Mouse (Mus musculus): ENCODE results near the gene Clca1. TPM values are rescaled to one million over a fixed set of nuclear protein-coding genes. Genes with fewer than 3 reads are reported as not detected.

Clca1 gene
- polyA plus RNA-seq, 1 experiment from 2014 or later = not detected

GRCm38 (mm10) chr3:145017807-145018206 is 14.8 kb downstream of the Clca1 start:
- no peak overlapping the region for H3K4me3 ChIP-seq (replicated peaks; ENCODE audit: low read length)
- no peaks in the 10 kb centered on the region for H3K9me3 ChIP-seq (ENCODE audit: control insufficient read depth, low read length)
- no peaks in the 10 kb centered on the region for H3K36me3 ChIP-seq (ENCODE audit: control insufficient read depth, insufficient read depth)
- no peak for ATAC-seq
- no peaks in the 10 kb centered on the region for H3K27me3 ChIP-seq (replicated peaks; ENCODE audit: control insufficient read depth, insufficient read depth, low read length)
- H3K4me2 ChIP-seq (ENCODE audit: low read length) = no peak overlapping the region
- 44% methylated on average over 3 of the region's 3 CpGs for WGBS
- H3K4me1 ChIP-seq (replicated peaks; ENCODE audit: control insufficient read depth, insufficient read depth, low read length) = no peaks in the 10 kb centered on the region
- no peak overlapping the region for H3K9ac ChIP-seq (replicated peaks; ENCODE audit: low read depth, low read length)
- no peak overlapping the region for H3K27ac ChIP-seq (ENCODE audit: low read length)

- Histone ChIP-seq H3K36me3 (ENCODE audit: control insufficient read depth, insufficient read depth) (no peaks in the 10 kb centered on the region), H3K4me1 (replicated peaks; ENCODE audit: control insufficient read depth, insufficient read depth, low read length) (no peaks in the 10 kb centered on the region), H3K9me3 (ENCODE audit: control insufficient read depth, low read length) (no peaks in the 10 kb centered on the region), H3K9ac (replicated peaks; ENCODE audit: low read depth, low read length) (no peak overlapping the region), H3K27ac (ENCODE audit: low read length) (no peak overlapping the region), H3K27me3 (replicated peaks; ENCODE audit: control insufficient read depth, insufficient read depth, low read length) (no peaks in the 10 kb centered on the region), H3K4me3 (replicated peaks; ENCODE audit: low read length) (no peak overlapping the region), H3K4me2 (ENCODE audit: low read length) (no peak overlapping the region)
- ATAC-seq = no peak
- 36% methylated on average over 5 of the region's 5 CpGs for WGBS
Observed at GRCm38 (mm10) chr3:145004422-145004821, 28.2 kb downstream of the Clca1 start.

GRCm38 (mm10) chr3:145000912-145001311 is 31.7 kb downstream of the Clca1 start:
- ATAC-seq = no peak
- Histone ChIP-seq H3K4me1 (replicated peaks; ENCODE audit: control insufficient read depth, insufficient read depth, low read length) (no peaks in the 10 kb centered on the region), H3K27ac (ENCODE audit: low read length) (no peak overlapping the region), H3K27me3 (replicated peaks; ENCODE audit: control insufficient read depth, insufficient read depth, low read length) (no peaks in the 10 kb centered on the region), H3K4me3 (replicated peaks; ENCODE audit: low read length) (no peak overlapping the region), H3K9me3 (ENCODE audit: control insufficient read depth, low read length) (no peaks in the 10 kb centered on the region), H3K4me2 (ENCODE audit: low read length) (no peak overlapping the region), H3K36me3 (ENCODE audit: control insufficient read depth, insufficient read depth) (no peaks in the 10 kb centered on the region), H3K9ac (replicated peaks; ENCODE audit: low read depth, low read length) (no peak overlapping the region)
- 85% methylated on average over 1 of the region's 1 CpGs for WGBS

GRCm38 (mm10) chr3:144993055-144993454 is 39.5 kb downstream of the Clca1 start:
- Histone ChIP-seq H3K4me1 (replicated peaks; ENCODE audit: control insufficient read depth, insufficient read depth, low read length) (no peaks in the 10 kb centered on the region), H3K36me3 (ENCODE audit: control insufficient read depth, insufficient read depth) (no peaks in the 10 kb centered on the region), H3K4me3 (replicated peaks; ENCODE audit: low read length) (no peak overlapping the region), H3K4me2 (ENCODE audit: low read length) (no peak overlapping the region), H3K27me3 (replicated peaks; ENCODE audit: control insufficient read depth, insufficient read depth, low read length) (no peaks in the 10 kb centered on the region), H3K27ac (ENCODE audit: low read length) (no peak overlapping the region), H3K9ac (replicated peaks; ENCODE audit: low read depth, low read length) (no peak overlapping the region), H3K9me3 (ENCODE audit: control insufficient read depth, low read length) (no peaks in the 10 kb centered on the region)
- ATAC-seq = no peak
- WGBS = 88% methylated on average over 5 of the region's 5 CpGs

- Histone ChIP-seq H3K27ac (ENCODE audit: low read length) (no peak overlapping the region), H3K4me1 (replicated peaks; ENCODE audit: control insufficient read depth, insufficient read depth, low read length) (no peaks in the 10 kb centered on the region), H3K9me3 (ENCODE audit: control insufficient read depth, low read length) (no peaks in the 10 kb centered on the region), H3K4me3 (replicated peaks; ENCODE audit: low read length) (no peak overlapping the region), H3K4me2 (ENCODE audit: low read length) (no peak overlapping the region), H3K36me3 (ENCODE audit: control insufficient read depth, insufficient read depth) (no peaks in the 10 kb centered on the region), H3K9ac (replicated peaks; ENCODE audit: low read depth, low read length) (no peak overlapping the region), H3K27me3 (replicated peaks; ENCODE audit: control insufficient read depth, insufficient read depth, low read length) (no peaks in the 10 kb centered on the region)
- no peak for ATAC-seq
Observed at GRCm38 (mm10) chr3:144992618-144993017, 40.0 kb downstream of the Clca1 start.

- Histone ChIP-seq H3K27ac (ENCODE audit: low read length) (no peak overlapping the region), H3K4me3 (replicated peaks; ENCODE audit: low read length) (no peak overlapping the region), H3K9ac (replicated peaks; ENCODE audit: low read depth, low read length) (no peak overlapping the region), H3K27me3 (replicated peaks; ENCODE audit: control insufficient read depth, insufficient read depth, low read length) (no peaks in the 10 kb centered on the region), H3K4me1 (replicated peaks; ENCODE audit: control insufficient read depth, insufficient read depth, low read length) (no peaks in the 10 kb centered on the region), H3K9me3 (ENCODE audit: control insufficient read depth, low read length) (no peaks in the 10 kb centered on the region), H3K36me3 (ENCODE audit: control insufficient read depth, insufficient read depth) (no peaks in the 10 kb centered on the region), H3K4me2 (ENCODE audit: low read length) (no peak overlapping the region)
- WGBS = 78% methylated on average over 5 of the region's 5 CpGs
- ATAC-seq = no peak
Observed at GRCm38 (mm10) chr3:144985890-144986289, 46.7 kb downstream of the Clca1 start.

GRCm38 (mm10) chr3:144980551-144980950 is 52.0 kb downstream of the Clca1 start:
- H3K36me3 ChIP-seq (ENCODE audit: control insufficient read depth, insufficient read depth) = no peaks in the 10 kb centered on the region
- H3K4me1 ChIP-seq (replicated peaks; ENCODE audit: control insufficient read depth, insufficient read depth, low read length) = no peaks in the 10 kb centered on the region
- H3K9me3 ChIP-seq (ENCODE audit: control insufficient read depth, low read length) = no peaks in the 10 kb centered on the region
- no peak overlapping the region for H3K27ac ChIP-seq (ENCODE audit: low read length)
- 89% methylated on average over 6 of the region's 6 CpGs for WGBS
- no peak overlapping the region for H3K9ac ChIP-seq (replicated peaks; ENCODE audit: low read depth, low read length)
- no peak for ATAC-seq
- H3K4me2 ChIP-seq (ENCODE audit: low read length) = no peak overlapping the region
- no peaks in the 10 kb centered on the region for H3K27me3 ChIP-seq (replicated peaks; ENCODE audit: control insufficient read depth, insufficient read depth, low read length)
- no peak overlapping the region for H3K4me3 ChIP-seq (replicated peaks; ENCODE audit: low read length)

GRCm38 (mm10) chr3:144977631-144978030 is 54.9 kb downstream of the Clca1 start:
- H3K27ac ChIP-seq (ENCODE audit: low read length) = no peak overlapping the region
- no peak for ATAC-seq
- H3K27me3 ChIP-seq (replicated peaks; ENCODE audit: control insufficient read depth, insufficient read depth, low read length) = no peaks in the 10 kb centered on the region
- no peak overlapping the region for H3K4me2 ChIP-seq (ENCODE audit: low read length)
- no peak overlapping the region for H3K9ac ChIP-seq (replicated peaks; ENCODE audit: low read depth, low read length)
- H3K9me3 ChIP-seq (ENCODE audit: control insufficient read depth, low read length) = no peaks in the 10 kb centered on the region
- no peaks in the 10 kb centered on the region for H3K36me3 ChIP-seq (ENCODE audit: control insufficient read depth, insufficient read depth)
- WGBS = 3% methylated on average over 4 of the region's 4 CpGs
- no peak overlapping the region for H3K4me3 ChIP-seq (replicated peaks; ENCODE audit: low read length)
- no peaks in the 10 kb centered on the region for H3K4me1 ChIP-seq (replicated peaks; ENCODE audit: control insufficient read depth, insufficient read depth, low read length)

- H3K4me1 ChIP-seq (replicated peaks; ENCODE audit: control insufficient read depth, insufficient read depth, low read length) = no peaks in the 10 kb centered on the region
Observed at GRCm38 (mm10) chr3:144976091-144976490, 56.5 kb downstream of the Clca1 start.

GRCm38 (mm10) chr3:144974945-144975344 is 57.6 kb downstream of the Clca1 start, which contains the start of gene Clca4a:
Gene Clca4a, minus strand, starts transcription at chr3:144975045.
- H3K9me3 ChIP-seq (ENCODE audit: control insufficient read depth, low read length) = no peaks in the 10 kb centered on the region

More at GRCm38 (mm10) chr3:144976091-144976490, 56.5 kb downstream of the Clca1 start:
- H3K9ac ChIP-seq (replicated peaks; ENCODE audit: low read depth, low read length) = no peak overlapping the region
- H3K9me3 ChIP-seq (ENCODE audit: control insufficient read depth, low read length) = no peaks in the 10 kb centered on the region
- H3K4me2 ChIP-seq (ENCODE audit: low read length) = no peak overlapping the region
- 38% methylated on average over 1 of the region's 1 CpGs for WGBS
- no peak overlapping the region for H3K4me3 ChIP-seq (replicated peaks; ENCODE audit: low read length)
- no peaks in the 10 kb centered on the region for H3K27me3 ChIP-seq (replicated peaks; ENCODE audit: control insufficient read depth, insufficient read depth, low read length)
- no peaks in the 10 kb centered on the region for H3K36me3 ChIP-seq (ENCODE audit: control insufficient read depth, insufficient read depth)
- ATAC-seq = no peak
- H3K27ac ChIP-seq (ENCODE audit: low read length) = no peak overlapping the region

More at GRCm38 (mm10) chr3:144974945-144975344, 57.6 kb downstream of the Clca1 start, which contains the start of gene Clca4a:
- no peak within 1 kb of the TSS for H3K4me2 ChIP-seq (ENCODE audit: low read length)
- ATAC-seq = no peak
- no peak within 1 kb of the TSS for H3K27ac ChIP-seq (ENCODE audit: low read length)
- H3K27me3 ChIP-seq (replicated peaks; ENCODE audit: control insufficient read depth, insufficient read depth, low read length) = no peaks in the 10 kb centered on the region
- H3K4me1 ChIP-seq (replicated peaks; ENCODE audit: control insufficient read depth, insufficient read depth, low read length) = no peaks in the 10 kb centered on the region
- no peak within 1 kb of the TSS for H3K9ac ChIP-seq (replicated peaks; ENCODE audit: low read depth, low read length)
- H3K4me3 ChIP-seq (replicated peaks; ENCODE audit: low read length) = no peak within 1 kb of the TSS
- H3K36me3 ChIP-seq (ENCODE audit: control insufficient read depth, insufficient read depth) = no peaks in the 10 kb centered on the region
